Mouse (Mus musculus): ENCODE results near the gene Rft1.
"Not testable (repeated sequence)": the region's sequence is repeated elsewhere in the genome, so short reads cannot be mapped to it uniquely, and the experiment has no call there.

- TF ChIP-seq RAD21 (IDR thresholded peaks at IDR 0.05; ENCODE audit: low read depth, low read length); ZNF384 (IDR thresholded peaks at IDR 0.05; ENCODE audit: low read depth, low read length); POLR2A (IDR thresholded peaks at IDR 0.05; ENCODE audit: control insufficient read depth in 1 of 2, insufficient read depth in 1 of 2, low read depth in 1 of 2, low read length in 2 of 2, poor library complexity in 1 of 2); MYC (IDR thresholded peaks at IDR 0.05; ENCODE audit: low read depth, low read length); CTCF (IDR thresholded peaks at IDR 0.05 in 2 of 3, conservative IDR thresholded peaks at IDR 0.05 in 1 of 3; ENCODE audit: control insufficient read depth in 1 of 3, insufficient read depth in 1 of 3, low read depth in 2 of 3, low read length in 3 of 3, poor library complexity in 1 of 3, severe bottlenecking in 1 of 3): not testable (repeated sequence)
Observed at GRCm38 (mm10) chr14:30718696-30719095, 64.5 kb downstream of the Rft1 start.
